Mouse (Mus musculus) erythroblast, embryonic 14.5 days (primary cell): ENCODE measurements at regions not wholly inside any gene's neighbourhood (a gene's known extent, or its start where the extent isn't known, plus 50 kb on each side); places are given as distances from the start of the nearest gene placed in this dataset.

Source experiments
- GATA1 ChIP-seq: IDR thresholded peaks from 2 replicates; pipeline ENCODE4 v1.6.1; 2012; ENCODE audit warnings: low read length, inconsistent platforms, mixed read lengths
- TAL1 ChIP-seq: IDR thresholded peaks from 3 replicates; pipeline ENCODE4 v1.6.1; 2012; ENCODE audit warnings: low read length, inconsistent platforms, mixed read lengths

- no peak for TF ChIP-seq GATA1
- no peak for TF ChIP-seq TAL1
These were observed 180.8 kb downstream of the Lmo4 start for GRCm38 (mm10) chr3:144024216-144024615.
